9 mouse cellular contexts compared by ENCODE assay signal in genomic region chr16:18775621-18776555, GRCm38 (mm10). TPM values are rescaled to one million over a fixed set of nuclear protein-coding genes. Genes with fewer than 3 reads are reported as not detected.
DNase-seq lines count a peak whose midpoint lies in the region; ATAC-seq lines count a peak whose summit lies in the region.
"Had no signal": no experiment of that assay in that cellular context is flagged by ENCODE, and none has a peak within 500 bp of the region (broad histone marks: within the 10 kb centered on the region; RNA-seq: fewer than 3 reads in every experiment).

No protein-coding gene starts in this region.

- no peak overlapping the region for H3K9ac ChIP-seq in forebrain, embryonic 11.5 days (ENCODE audit: low read length)
- H3K9ac ChIP-seq in hindbrain, embryonic 14.5 days: no peak overlapping the region
- no peak overlapping the region for H3K9ac ChIP-seq in liver, embryonic 16.5 days (ENCODE audit: low read depth, low read length)
- no peak overlapping the region for H3K9ac ChIP-seq in stomach, embryonic 14.5 days (replicated peaks; ENCODE audit: low read depth, low read length)

- peak; percentile 63 for DNase-seq in R1 (ENCODE audit: low read depth, low spot score)
- no peak for DNase-seq in forebrain, embryonic 11.5 days (ENCODE audit: low spot score)
- no peak for DNase-seq in hindbrain, embryonic 14.5 days (ENCODE audit: low spot score)
- DNase-seq in layer of hippocampus, adult 11-12 months (ENCODE audit: low spot score): no peak
- DNase-seq in right cerebral cortex, adult 18-20 months: no peak
- no peak for DNase-seq in layer of hippocampus, postnatal 10 days (ENCODE audit: low spot score in 2 of 2)

- H3K9me3 ChIP-seq in forebrain, embryonic 11.5 days (ENCODE audit: control insufficient read depth, low read length): no peaks in the 10 kb centered on the region
- H3K9me3 ChIP-seq in hindbrain, embryonic 14.5 days (ENCODE audit: control insufficient read depth, low read length): 0 out of 2 replicates have a peak, but pooled peaks cover 3% of the 10 kb centered on the region
- H3K9me3 ChIP-seq in liver, embryonic 16.5 days (replicated peaks; ENCODE audit: control insufficient read depth, low read length): no peaks in the 10 kb centered on the region
- no peaks in the 10 kb centered on the region for H3K9me3 ChIP-seq in stomach, embryonic 14.5 days (ENCODE audit: control insufficient read depth, low read depth, low read length)

- H3K4me3 ChIP-seq in forebrain, embryonic 11.5 days (ENCODE audit: low read depth, low read length): no peak overlapping the region
- peak overlapping the region; percentile 48 for H3K4me3 ChIP-seq in hindbrain, embryonic 14.5 days (replicated peaks; ENCODE audit: low read length)
- H3K4me3 ChIP-seq in liver, embryonic 16.5 days (ENCODE audit: low read depth, low read length): peak overlapping the region; percentile 3; the same call in 1 of the 2 replicates
- no peak overlapping the region for H3K4me3 ChIP-seq in stomach, embryonic 14.5 days (ENCODE audit: low read depth, low read length)
- H3K4me3 ChIP-seq: megakaryocyte, embryonic 14.5 days had no signal

- H3K27me3 ChIP-seq in forebrain, embryonic 11.5 days (ENCODE audit: control insufficient read depth, insufficient read depth, low read length): peaks cover 37% of the 10 kb centered on the region
- peaks cover 43% of the 10 kb centered on the region for H3K27me3 ChIP-seq in hindbrain, embryonic 14.5 days (ENCODE audit: control insufficient read depth, insufficient read depth, low read length)
- peaks cover 48% of the 10 kb centered on the region for H3K27me3 ChIP-seq in liver, embryonic 16.5 days (ENCODE audit: control insufficient read depth, insufficient read depth, low read depth, low read length)
- H3K27me3 ChIP-seq in stomach, embryonic 14.5 days (ENCODE audit: control insufficient read depth, insufficient read depth, low read length): peaks cover 32% of the 10 kb centered on the region

- peak overlapping the region; percentile 31; the same call in 1 of the 2 replicates for H3K4me2 ChIP-seq in forebrain, embryonic 11.5 days (ENCODE audit: low read depth, low read length, severe bottlenecking)
- peak overlapping the region; percentile 79 for H3K4me2 ChIP-seq in hindbrain, embryonic 14.5 days (replicated peaks)
- peak overlapping the region; percentile 24; the same call in 1 of the 2 replicates for H3K4me2 ChIP-seq in liver, embryonic 16.5 days (ENCODE audit: low read depth, low read length)
- no peak overlapping the region; the same call in 1 of the 2 replicates for H3K4me2 ChIP-seq in stomach, embryonic 14.5 days (replicated peaks; ENCODE audit: low read depth, low read length)

- ATAC-seq in forebrain, embryonic 11.5 days (replicated peaks; ENCODE audit: low FRiP score): no peak
- no peak for ATAC-seq in hindbrain, embryonic 14.5 days (ENCODE audit: low FRiP score)
- ATAC-seq in liver, embryonic 16.5 days (ENCODE audit: low read depth): no peak; the same call in 1 of the 2 replicates
- ATAC-seq in stomach, embryonic 14.5 days (ENCODE audit: insufficient number of reproducible peaks, insufficient read depth, low FRiP score, low read depth): no peak

- H3K4me1 ChIP-seq in forebrain, embryonic 11.5 days (replicated peaks; ENCODE audit: control insufficient read depth, insufficient read depth, low read length): peaks cover 9% of the 10 kb centered on the region; the same call in 1 of the 2 replicates
- peaks cover 6% of the 10 kb centered on the region; the same call in 1 of the 2 replicates for H3K4me1 ChIP-seq in hindbrain, embryonic 14.5 days (replicated peaks; ENCODE audit: control insufficient read depth, insufficient read depth, low read length)
- H3K4me1 ChIP-seq in liver, embryonic 16.5 days (ENCODE audit: control insufficient read depth, low read depth, low read length): no peaks in the 10 kb centered on the region; the same call in 1 of the 2 replicates
- H3K4me1 ChIP-seq in stomach, embryonic 14.5 days (ENCODE audit: control insufficient read depth, insufficient read depth, low read length): peaks cover 9% of the 10 kb centered on the region

- H3K27ac ChIP-seq in forebrain, embryonic 11.5 days (ENCODE audit: low read depth, low read length): no peak overlapping the region
- no peak overlapping the region for H3K27ac ChIP-seq in hindbrain, embryonic 14.5 days
- no peak overlapping the region; the same call in 1 of the 2 replicates for H3K27ac ChIP-seq in liver, embryonic 16.5 days (ENCODE audit: low read length)
- peak overlapping the region; percentile 16; the same call in 1 of the 2 replicates for H3K27ac ChIP-seq in stomach, embryonic 14.5 days (ENCODE audit: low read length)

- 19% methylated on average over 18 of the region's 18 CpGs for WGBS in forebrain, embryonic 11.5 days
- WGBS in hindbrain, embryonic 14.5 days: 23% methylated on average over 18 of the region's 18 CpGs
- 27% methylated on average over 18 of the region's 18 CpGs for WGBS in liver, embryonic 16.5 days (ENCODE audit: insufficient replicate concordance)
- 40% methylated on average over 18 of the region's 18 CpGs for WGBS in stomach, embryonic 14.5 days

- peaks cover 3% of the 10 kb centered on the region; the same call in 1 of the 2 replicates for H3K36me3 ChIP-seq in forebrain, embryonic 11.5 days (ENCODE audit: control insufficient read depth, insufficient read depth, low read length)
- H3K36me3 ChIP-seq in hindbrain, embryonic 14.5 days (replicated peaks; ENCODE audit: control insufficient read depth, insufficient read depth): no peaks in the 10 kb centered on the region
- no peaks in the 10 kb centered on the region for H3K36me3 ChIP-seq in liver, embryonic 16.5 days (ENCODE audit: control insufficient read depth, insufficient read depth)
- H3K36me3 ChIP-seq in stomach, embryonic 14.5 days (ENCODE audit: control insufficient read depth, insufficient read depth, low read length): no peaks in the 10 kb centered on the region; the same call in 1 of the 2 replicates

RNA-seq across cellular contexts. Expression of gene Cldn5, which starts 0.8 kb away (rescaled TPM):
- 21.1 and 25.8 TPM in 2 replicates for polyA plus RNA-seq in forebrain, embryonic 11.5 days (2014; fragmentation: Nextera tagmentation; extraction: Ambion mirVana)
- 115 and 122 TPM in 2 replicates for polyA plus RNA-seq in hindbrain, embryonic 14.5 days (2014; fragmentation: Nextera tagmentation; extraction: Ambion mirVana)
- 8.4 and 9.8 TPM in 2 replicates for polyA plus RNA-seq in liver, embryonic 16.5 days (2015; fragmentation: Nextera tagmentation; extraction: Ambion mirVana)
- 15.5 and 17.9 TPM in 2 replicates for polyA plus RNA-seq in stomach, embryonic 14.5 days (2014; fragmentation: Nextera tagmentation; extraction: Ambion mirVana)
- 10 to 100 TPM; 89.4 to 99.1 TPM for total RNA-seq in layer of hippocampus, postnatal 10 days (2021)

RNA-seq across cellular contexts. Expression of gene Ufd1, which starts 35.7 kb away (rescaled TPM):
- polyA plus RNA-seq in forebrain, embryonic 11.5 days (2014; fragmentation: Nextera tagmentation; extraction: Ambion mirVana): 87.5 and 102 TPM in 2 replicates
- polyA plus RNA-seq in hindbrain, embryonic 14.5 days (2014; fragmentation: Nextera tagmentation; extraction: Ambion mirVana): 68.2 and 90.8 TPM in 2 replicates
- polyA plus RNA-seq in liver, embryonic 16.5 days (2015; fragmentation: Nextera tagmentation; extraction: Ambion mirVana): 37.0 and 38.2 TPM in 2 replicates
- 85.4 and 85.7 TPM in 2 replicates for polyA plus RNA-seq in stomach, embryonic 14.5 days (2014; fragmentation: Nextera tagmentation; extraction: Ambion mirVana)
- 10 to 100 TPM; 93.8 to 95.9 TPM for total RNA-seq in layer of hippocampus, postnatal 10 days (2021)

RNA-seq across cellular contexts. Expression of gene Cdc45, which starts 35.9 kb away (rescaled TPM):
- 75.8 and 82.0 TPM in 2 replicates for polyA plus RNA-seq in forebrain, embryonic 11.5 days (2014; fragmentation: Nextera tagmentation; extraction: Ambion mirVana)
- polyA plus RNA-seq in hindbrain, embryonic 14.5 days (2014; fragmentation: Nextera tagmentation; extraction: Ambion mirVana): 6.5 and 9.8 TPM in 2 replicates
- 33.6 and 38.5 TPM in 2 replicates for polyA plus RNA-seq in liver, embryonic 16.5 days (2015; fragmentation: Nextera tagmentation; extraction: Ambion mirVana)
- polyA plus RNA-seq in stomach, embryonic 14.5 days (2014; fragmentation: Nextera tagmentation; extraction: Ambion mirVana): 43.1 and 43.8 TPM in 2 replicates
- total RNA-seq in layer of hippocampus, postnatal 10 days (2021): 1 to 10 TPM; 4.0 to 4.3 TPM

Comparison
In these comparisons a context has a peak if more than half of its experiments do, and no peak if none do; other contexts are left out.
1. H3K4me3 ChIP-seq: peak in hindbrain, embryonic 14.5 days (single experiment) and liver, embryonic 16.5 days (single experiment); none in forebrain, embryonic 11.5 days (single experiment) and stomach, embryonic 14.5 days (single experiment).